Mouse (Mus musculus): Measurements from ENCODE around the gene Rpl29. TPM values are rescaled to one million over a fixed set of nuclear protein-coding genes. Genes with fewer than 3 reads are reported as not detected.

Gene Rpl29
- polyA plus RNA-seq, 2 experiments from 2014 or later = 1,164 to 1,338 TPM

GRCm38 (mm10) chr9:106473081-106473752 lies 44.0 kb downstream of the Rpl29 start:
- no peak for ATAC-seq

- no peak for ATAC-seq
Observed at GRCm38 (mm10) chr9:106473753-106474105, 44.5 kb downstream of the Rpl29 start.

- ATAC-seq = no peak
Observed at GRCm38 (mm10) chr9:106474456-106474855, 45.2 kb downstream of the Rpl29 start.

GRCm38 (mm10) chr9:106475046-106475445 lies 45.8 kb downstream of the Rpl29 start:
- ATAC-seq = no peak

GRCm38 (mm10) chr9:106475663-106476001 lies 46.4 kb downstream of the Rpl29 start, which contains the start of gene Rrp9:
TSS of gene Rrp9 (plus strand) at chr9:106475963.
- ATAC-seq = no peak

DNA sequence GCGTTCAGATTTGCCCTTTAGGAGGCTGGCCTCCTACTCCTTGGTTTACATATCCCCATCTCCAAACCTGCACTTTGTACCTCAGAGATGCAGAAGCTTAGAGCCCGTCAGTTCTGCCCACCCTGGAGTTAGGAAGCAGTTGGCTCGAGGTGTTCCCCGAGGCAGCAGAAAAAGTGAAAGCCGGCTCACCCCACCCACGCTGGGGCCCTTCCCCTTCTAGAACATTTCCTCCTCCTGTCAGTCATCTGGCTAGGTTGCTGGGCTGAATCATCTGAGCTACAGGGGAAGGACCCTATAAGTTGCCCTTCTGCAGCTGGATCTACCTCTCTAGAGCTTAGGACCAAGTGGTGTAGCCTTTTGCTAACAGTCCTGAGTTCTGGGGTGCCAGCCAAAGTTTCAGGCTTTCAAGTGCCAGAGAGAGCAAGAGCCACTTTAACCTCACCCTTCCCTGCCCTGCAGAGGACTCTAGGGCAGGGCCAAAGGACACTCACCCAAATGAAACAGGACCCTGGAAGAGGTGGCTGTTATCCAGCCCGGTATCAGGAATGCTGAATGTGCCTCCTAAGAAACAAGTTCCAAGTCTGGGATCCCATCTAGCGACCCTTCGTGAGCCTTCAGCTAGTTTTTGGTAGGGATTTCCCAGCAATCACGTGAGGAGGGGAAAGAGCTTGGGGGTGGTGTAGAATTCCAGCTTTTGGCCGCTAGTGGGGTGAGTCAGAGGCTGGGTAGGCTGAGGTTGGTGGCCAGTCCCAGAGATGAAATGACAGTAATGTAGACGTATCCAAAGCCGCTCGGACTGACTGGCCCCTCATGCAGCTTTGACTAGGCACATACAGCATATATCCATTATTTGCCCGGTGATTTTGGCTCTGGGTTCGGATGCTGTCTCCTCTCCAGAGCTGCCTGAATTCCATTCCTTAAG lies 47.0 kb downstream of the Rpl29 start:
- peak; percentile 40 for ATAC-seq

DNA sequence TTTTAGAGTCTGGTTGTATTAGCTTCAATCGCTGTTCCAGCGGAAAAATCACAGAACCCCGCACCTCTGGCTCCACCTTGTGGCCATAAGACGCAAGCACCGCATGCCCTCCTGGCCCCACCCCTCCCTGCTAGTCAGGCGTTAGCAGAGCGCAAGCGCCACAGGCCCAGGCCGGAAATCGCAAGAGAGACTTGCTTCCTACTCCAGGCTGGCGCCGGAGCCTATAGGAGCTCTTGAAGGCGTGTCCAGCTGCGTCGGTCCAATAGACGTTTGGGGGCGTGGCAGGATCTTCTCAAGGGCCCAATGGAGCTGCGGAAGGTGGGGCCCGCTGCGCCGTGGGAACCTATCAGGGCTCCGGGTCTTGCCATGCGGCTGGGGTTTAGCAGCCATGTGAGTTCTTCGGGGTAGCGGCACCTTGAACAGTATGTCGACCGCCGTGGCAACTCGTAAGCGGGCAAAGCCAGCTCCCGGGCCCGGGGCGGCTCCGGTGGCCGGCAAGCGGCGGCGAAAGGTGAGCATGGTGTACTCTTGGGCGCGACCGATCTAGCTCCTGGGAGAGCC lies 47.8 kb downstream of the Rpl29 start, which contains the start of gene Parp3:
Gene Parp3 (minus strand): TSS at position 26 of the 561 bp plus-strand sequence.
- ATAC-seq = peak; percentile 96

- no peak for ATAC-seq
Observed at GRCm38 (mm10) chr9:106477649-106478048, 48.4 kb downstream of the Rpl29 start.

- no peak for ATAC-seq
Observed at GRCm38 (mm10) chr9:106478101-106478500, 48.8 kb downstream of the Rpl29 start.

GRCm38 (mm10) chr9:106480541-106480940 lies 51.3 kb downstream of the Rpl29 start:
- no peak for ATAC-seq

- ATAC-seq = no peak
Observed at GRCm38 (mm10) chr9:106481075-106481474, 51.8 kb downstream of the Rpl29 start.

Other genes with a start within 250 kb of the Rpl29 start
- gene Ppm1m, start 229.7 kb upstream of the Rpl29 start, polyA plus RNA-seq (2017; shearing (Covaris generic)) = 10 to 100 TPM; 19.8 to 24.0 TPM
- gene Twf2, start 226.3 kb upstream of the Rpl29 start, polyA plus RNA-seq (2017; shearing (Covaris generic)) = 100 to 1,000 TPM; 151 to 174 TPM
- gene Tlr9, start 206.9 kb upstream of the Rpl29 start, polyA plus RNA-seq (2017; shearing (Covaris generic)) = not detected
- gene Alas1, start 180.8 kb upstream of the Rpl29 start, polyA plus RNA-seq (2017; shearing (Covaris generic)) = 10 to 100 TPM; 43.4 to 74.4 TPM
- gene Poc1a, start 148.4 kb upstream of the Rpl29 start, polyA plus RNA-seq (2017; shearing (Covaris generic)) = 1 to 10 TPM; 2.3 to 8.0 TPM
- 10 to 100 TPM; 16.2 to 21.1 TPM for gene Dusp7, start 60.8 kb upstream of the Rpl29 start, polyA plus RNA-seq (2017; shearing (Covaris generic))
- gene Acy1, start 8.9 kb downstream of the Rpl29 start, polyA plus RNA-seq (2017; shearing (Covaris generic)) = 10 to 100 TPM; 11.6 to 12.2 TPM
- 10 to 100 TPM; 19.4 to 21.2 TPM for gene Abhd14b, start 18.0 kb downstream of the Rpl29 start, polyA plus RNA-seq (2017; shearing (Covaris generic))
- gene Abhd14a, start 18.2 kb downstream of the Rpl29 start, polyA plus RNA-seq (2017; shearing (Covaris generic)) = 10 to 100 TPM; 10.5 to 24.2 TPM
- 1 to 10 TPM; 2.9 to 3.1 TPM for gene Pcbp4, start 23.8 kb downstream of the Rpl29 start, polyA plus RNA-seq (2017; shearing (Covaris generic))
- gene Gpr62, start 36.5 kb downstream of the Rpl29 start, polyA plus RNA-seq (2017; shearing (Covaris generic)) = not detected
- 10 to 100 TPM; 35.4 to 37.4 TPM for gene Rrp9, start 46.5 kb downstream of the Rpl29 start, polyA plus RNA-seq (2017; shearing (Covaris generic))
- 10 to 100 TPM; 52.6 to 68.5 TPM for gene Parp3, start 47.5 kb downstream of the Rpl29 start, polyA plus RNA-seq (2017; shearing (Covaris generic))
- gene Iqcf1, start 70.5 kb downstream of the Rpl29 start, polyA plus RNA-seq (2017; shearing (Covaris generic)) = not detected
- not detected for gene Iqcf5, start 85.1 kb downstream of the Rpl29 start, polyA plus RNA-seq (2017; shearing (Covaris generic))
- gene Iqcf3, start 132.2 kb downstream of the Rpl29 start, polyA plus RNA-seq (2017; shearing (Covaris generic)) = not detected
- gene Iqcf4, start 141.5 kb downstream of the Rpl29 start, polyA plus RNA-seq (2017; shearing (Covaris generic)) = not detected
- not detected for gene Iqcf6, start 197.1 kb downstream of the Rpl29 start, polyA plus RNA-seq (2017; shearing (Covaris generic))
- gene Grm2, start 226.6 kb downstream of the Rpl29 start, polyA plus RNA-seq (2017; shearing (Covaris generic)) = not detected